Mouse (Mus musculus) testis, postnatal 14 days (tissue): ENCODE data around the gene Olfr1532-ps1.
"Not testable (repeated sequence)": the region's sequence is repeated elsewhere in the genome, so short reads cannot be mapped to it uniquely, and the experiment has no call there.

Experiments used
- DNase-seq: peaks from one replicate; pipeline ENCODE4 v3.0.0; 2021; ENCODE audit warnings: low spot score

Olfr1532-ps1 gene

DNA sequence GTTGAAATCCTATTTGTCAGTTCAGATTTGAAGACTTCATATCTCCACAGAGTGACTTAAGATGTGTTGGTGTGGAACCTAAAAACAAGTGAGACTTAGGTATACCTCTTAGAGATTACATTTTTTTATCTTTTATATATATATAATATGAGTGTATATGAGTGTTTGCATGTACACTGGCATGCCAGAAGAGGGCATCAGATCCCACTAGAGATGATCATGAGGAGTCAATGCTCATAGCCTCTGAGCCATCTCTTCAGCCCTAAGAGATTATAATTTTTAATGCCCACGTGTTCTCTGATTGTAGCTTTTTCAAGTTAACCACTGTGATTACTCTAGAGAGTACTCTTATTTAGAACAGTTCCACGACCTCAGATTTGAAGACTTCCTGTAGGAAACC lies at the start of gene Olfr1532-ps1:
Gene Olfr1532-ps1 (plus strand): TSS at position 326 of the 400 bp plus-strand sequence.
- no peak for DNase-seq

DNA sequence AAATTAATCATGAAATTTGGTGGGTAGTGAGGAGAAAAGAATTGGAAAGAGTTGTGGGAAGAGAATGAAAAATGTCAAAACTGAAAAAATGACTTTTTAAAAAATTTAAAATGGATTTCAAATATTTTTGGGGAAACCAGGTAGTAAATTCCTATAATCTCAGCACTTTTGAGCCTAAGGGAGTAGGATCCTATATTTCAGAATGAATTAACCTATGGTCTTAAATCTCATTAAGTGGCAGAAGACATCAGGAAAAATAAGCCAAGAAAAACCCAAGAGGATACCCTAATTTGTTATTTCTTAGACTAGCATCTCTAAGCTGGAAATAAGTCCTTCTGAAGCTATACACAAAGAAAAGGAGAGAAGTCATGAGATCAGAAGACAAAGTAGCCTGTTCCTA lies 44.9 kb upstream of the Olfr1532-ps1 start, which contains the start of gene Olfr704:
Gene Olfr704 (plus strand): TSS at position 301 of the 400 bp plus-strand sequence.
- no peak for DNase-seq

DNA sequence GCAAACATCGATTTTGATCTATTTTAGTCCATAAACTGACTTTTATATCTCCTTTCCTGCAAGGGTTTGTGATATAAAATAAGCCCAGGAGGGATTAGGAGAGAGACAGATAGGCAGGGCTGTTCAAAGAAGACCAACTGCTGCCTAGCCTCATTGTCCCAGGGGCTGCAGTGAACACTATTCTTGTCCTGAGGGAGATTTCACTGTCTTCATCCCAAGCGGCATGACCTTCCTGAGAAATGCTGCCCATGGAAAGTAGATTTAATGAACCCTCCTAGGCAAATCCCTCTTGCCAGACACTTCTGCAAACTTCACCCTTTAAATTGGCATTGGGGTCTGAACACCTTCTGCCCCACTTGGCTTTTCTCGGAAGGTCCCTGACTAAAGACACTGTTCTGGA lies 31.0 kb upstream of the Olfr1532-ps1 start, which contains the start of gene Olfr705:
Gene Olfr705 (minus strand): TSS at position 101 of the 400 bp plus-strand sequence.
- DNase-seq: no peak

DNA sequence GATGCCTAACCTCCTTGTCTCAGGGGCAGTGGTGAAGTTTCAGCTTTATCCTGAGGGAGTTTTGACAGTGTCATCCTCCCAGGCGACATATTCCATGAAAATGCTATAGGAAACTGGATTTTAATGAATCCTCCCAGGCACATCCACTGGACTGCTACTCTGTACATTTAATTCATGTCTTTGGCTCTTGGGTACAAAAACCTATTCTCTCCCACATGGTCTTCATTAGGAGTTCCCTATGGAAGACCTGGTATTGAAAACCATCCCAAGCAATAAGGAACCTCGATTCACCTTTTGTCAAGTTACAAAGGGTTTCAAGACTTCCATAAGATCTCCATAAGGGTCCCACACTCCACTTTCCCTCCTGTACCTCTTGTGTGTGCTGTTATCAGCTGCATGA lies 19.7 kb upstream of the Olfr1532-ps1 start, which contains the start of gene Olfr706:
Gene Olfr706 (minus strand): TSS at position 101 of the 400 bp plus-strand sequence.
- no peak for DNase-seq

GRCm38 (mm10) chr7:106901141-106901540 lies 6.7 kb upstream of the Olfr1532-ps1 start, which contains the start of gene Olfr707:
Gene Olfr707, minus strand, starts transcription at chr7:106901241.
- not testable (repeated sequence) for DNase-seq

GRCm38 (mm10) chr7:106920961-106921360 lies 13.2 kb downstream of the Olfr1532-ps1 start:
- DNase-seq: peak; percentile 6

GRCm38 (mm10) chr7:106932119-106932518 lies 24.3 kb downstream of the Olfr1532-ps1 start, which contains the start of gene Olfr709-ps1:
Gene Olfr709-ps1, minus strand, starts transcription at chr7:106932219.
- no peak for DNase-seq

- DNase-seq: no peak
Measured at GRCm38 (mm10) chr7:106948212-106948611, 40.4 kb downstream of the Olfr1532-ps1 start, which contains the start of gene Olfr710. Gene Olfr710, minus strand, starts transcription at chr7:106948312.

GRCm38 (mm10) chr7:106963837-106964236 lies 56.0 kb downstream of the Olfr1532-ps1 start, which contains the start of gene Olfr6:
Gene Olfr6, minus strand, starts transcription at chr7:106963937.
- no peak for DNase-seq
